Mouse (Mus musculus) forebrain, embryonic 12.5 days (tissue): ENCODE results near the gene Foxi1. TPM values are rescaled to one million over a fixed set of nuclear protein-coding genes. Genes with fewer than 3 reads are reported as not detected.

Source experiments
- ATAC-seq: fragments of 200-750 bp; cut with Nextera tagmentation; 2 replicates; pipeline ENCODE4 v1.8.0; 2017; ENCODE audit warnings: moderate TSS enrichment; ENCODE audit not compliant: low FRiP score
- H3K27ac ChIP-seq: fragments of 300-500 bp; sonication (generic); 2 replicates; pipeline ENCODE4 v1.5.1; 2016; ENCODE audit warnings: mild to moderate bottlenecking
- H3K27me3 ChIP-seq: fragments of 300-500 bp; sonication (generic); 2 replicates; pipeline ENCODE4 v1.6.1; 2016; ENCODE audit warnings: mild to moderate bottlenecking
- H3K36me3 ChIP-seq: fragments of 300-500 bp; sonication (generic); replicated peaks from 2 replicates; pipeline ENCODE4 v1.6.1; 2016; ENCODE audit warnings: mild to moderate bottlenecking
- H3K4me1 ChIP-seq: fragments of 300-500 bp; sonication (generic); 2 replicates; pipeline ENCODE4 v1.6.1; 2016
- H3K4me2 ChIP-seq: fragments of 300-500 bp; sonication (generic); 2 replicates; pipeline ENCODE4 v1.6.1; 2016; ENCODE audit warnings: mild to moderate bottlenecking, moderate library complexity
- H3K4me3 ChIP-seq: fragments of 300-500 bp; sonication (generic); replicated peaks from 2 replicates; pipeline ENCODE4 v1.5.1; 2016; ENCODE audit warnings: mild to moderate bottlenecking
- H3K9ac ChIP-seq: fragments of 300-500 bp; sonication (generic); 2 replicates; pipeline ENCODE4 v1.6.1; 2016; ENCODE audit warnings: mild to moderate bottlenecking
- H3K9me3 ChIP-seq: fragments of 300-500 bp; sonication (generic); 2 replicates; pipeline ENCODE4 v1.6.1; 2016
- WGBS: fragments of 180-500 bp; shearing (Covaris S2); methylation state at CpG from one replicate; pipeline ENCODE4 v1.1.7; 2016; 5-methylcytosine and 5-hydroxymethylcytosine counted together
- polyA plus RNA-seq: library from polyadenylated mRNA; unstranded; fragments of >200 nt; fragmentation: Nextera tagmentation; extraction: Ambion mirVana; gene quantifications from 2 replicates; pipeline ENCODE4 v1.2.1, GENCODE M21; 2016

Foxi1 gene
- polyA plus RNA-seq, 1 experiment from 2014 or later, result not detected

DNA sequence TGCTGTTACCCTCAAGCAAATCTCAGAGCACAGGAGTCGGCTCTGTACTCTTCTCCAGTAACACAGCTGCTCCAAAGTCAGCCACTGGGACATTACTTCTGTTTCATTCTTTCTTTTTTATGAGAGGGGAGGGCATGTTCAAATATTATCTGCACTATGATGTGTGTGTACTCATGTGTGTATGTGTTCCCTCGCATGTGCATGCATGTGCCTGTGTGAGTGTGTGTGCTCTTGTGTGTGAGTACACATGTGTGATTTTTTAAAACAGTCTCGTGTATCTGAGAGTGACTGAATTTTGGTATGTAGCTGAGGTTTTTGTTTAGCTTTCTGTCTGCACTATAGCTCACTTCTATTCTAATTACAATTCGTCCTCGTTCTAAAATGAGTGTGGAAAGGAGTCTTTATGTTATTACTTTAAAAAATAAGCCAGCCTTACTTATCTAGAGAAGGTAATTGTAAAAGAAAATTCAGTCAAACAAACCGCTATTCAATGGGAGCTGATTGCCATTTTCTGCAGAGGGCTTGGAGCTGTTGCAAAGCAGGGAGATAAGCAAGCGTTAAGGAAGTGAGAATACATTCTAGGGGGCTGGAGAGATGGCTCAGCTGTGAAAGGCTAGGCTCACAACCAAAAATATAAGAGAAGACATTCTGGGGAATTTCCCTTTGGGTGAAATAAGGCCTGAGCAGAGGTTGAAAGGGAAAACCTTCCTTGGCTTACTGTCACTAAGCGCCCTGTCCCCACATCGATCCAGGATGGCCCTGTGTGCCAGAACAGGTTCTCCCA lies 13.5 kb downstream of the Foxi1 start:
- WGBS, result 75% methylated on average over 9 of the region's 9 CpGs
- Histone ChIP-seq H3K9ac (no peak overlapping the region), H3K27ac (no peak overlapping the region), H3K9me3 (no peaks in the 10 kb centered on the region), H3K36me3 (no peaks in the 10 kb centered on the region), H3K27me3 (no peaks in the 10 kb centered on the region), H3K4me2 (no peak overlapping the region), H3K4me3 (no peak overlapping the region), H3K4me1 (no peaks in the 10 kb centered on the region)
- no peak for ATAC-seq

DNA sequence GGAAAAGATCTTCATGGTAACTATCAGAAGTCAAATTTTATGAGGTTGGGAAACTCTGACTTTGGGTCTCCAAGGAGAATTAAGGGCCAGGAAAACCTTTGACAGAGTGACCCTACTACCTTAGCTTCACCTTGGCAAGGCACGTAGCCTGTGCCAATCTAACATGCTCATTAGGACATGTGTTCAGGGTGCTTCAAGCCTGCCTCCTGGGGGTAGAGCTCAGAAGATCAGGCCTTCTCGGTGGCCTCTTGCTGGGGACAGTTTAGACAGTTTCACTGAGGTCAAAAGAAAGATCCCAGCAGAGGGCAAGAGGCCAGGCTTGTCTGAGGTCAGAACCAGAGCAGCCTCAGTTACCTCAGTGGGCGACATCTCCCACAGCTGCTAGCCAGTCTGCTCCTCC lies 14.2 kb downstream of the Foxi1 start:
- H3K4me2 ChIP-seq, result no peak overlapping the region
- H3K36me3 ChIP-seq, result no peaks in the 10 kb centered on the region
- H3K4me3 ChIP-seq, result no peak overlapping the region
- no peaks in the 10 kb centered on the region for H3K9me3 ChIP-seq
- H3K9ac ChIP-seq, result no peak overlapping the region
- ATAC-seq, result no peak
- WGBS, result 69% methylated on average over 3 of the region's 3 CpGs
- H3K4me1 ChIP-seq, result no peaks in the 10 kb centered on the region
- H3K27ac ChIP-seq, result no peak overlapping the region
- no peaks in the 10 kb centered on the region for H3K27me3 ChIP-seq

DNA sequence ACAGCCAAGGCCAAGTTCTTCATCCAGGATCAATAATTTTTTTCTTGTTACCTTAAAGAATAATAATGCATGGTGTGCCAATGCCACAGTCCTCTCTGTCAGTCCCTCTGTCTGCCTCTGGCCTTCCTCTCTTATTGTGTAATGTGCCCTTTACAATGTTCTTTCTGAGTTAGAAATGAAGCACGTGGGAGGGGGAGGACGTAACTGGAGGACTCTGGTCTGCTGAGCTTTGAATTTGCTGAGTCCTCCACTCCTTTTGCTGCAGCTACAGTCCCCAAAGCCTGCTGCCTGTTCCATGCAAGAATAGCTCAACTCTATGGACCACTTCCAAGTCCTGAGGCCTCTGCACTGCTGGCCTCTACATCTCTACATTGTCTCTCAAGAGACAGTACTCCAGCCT lies 23.6 kb downstream of the Foxi1 start:
- Histone ChIP-seq H3K27ac (no peak overlapping the region), H3K4me2 (no peak overlapping the region), H3K4me3 (no peak overlapping the region), H3K9ac (no peak overlapping the region), H3K36me3 (no peaks in the 10 kb centered on the region), H3K4me1 (peaks cover 9% of the 10 kb centered on the region), H3K9me3 (no peaks in the 10 kb centered on the region), H3K27me3 (no peaks in the 10 kb centered on the region)
- WGBS, result 76% methylated on average over 2 of the region's 2 CpGs
- no peak for ATAC-seq

DNA sequence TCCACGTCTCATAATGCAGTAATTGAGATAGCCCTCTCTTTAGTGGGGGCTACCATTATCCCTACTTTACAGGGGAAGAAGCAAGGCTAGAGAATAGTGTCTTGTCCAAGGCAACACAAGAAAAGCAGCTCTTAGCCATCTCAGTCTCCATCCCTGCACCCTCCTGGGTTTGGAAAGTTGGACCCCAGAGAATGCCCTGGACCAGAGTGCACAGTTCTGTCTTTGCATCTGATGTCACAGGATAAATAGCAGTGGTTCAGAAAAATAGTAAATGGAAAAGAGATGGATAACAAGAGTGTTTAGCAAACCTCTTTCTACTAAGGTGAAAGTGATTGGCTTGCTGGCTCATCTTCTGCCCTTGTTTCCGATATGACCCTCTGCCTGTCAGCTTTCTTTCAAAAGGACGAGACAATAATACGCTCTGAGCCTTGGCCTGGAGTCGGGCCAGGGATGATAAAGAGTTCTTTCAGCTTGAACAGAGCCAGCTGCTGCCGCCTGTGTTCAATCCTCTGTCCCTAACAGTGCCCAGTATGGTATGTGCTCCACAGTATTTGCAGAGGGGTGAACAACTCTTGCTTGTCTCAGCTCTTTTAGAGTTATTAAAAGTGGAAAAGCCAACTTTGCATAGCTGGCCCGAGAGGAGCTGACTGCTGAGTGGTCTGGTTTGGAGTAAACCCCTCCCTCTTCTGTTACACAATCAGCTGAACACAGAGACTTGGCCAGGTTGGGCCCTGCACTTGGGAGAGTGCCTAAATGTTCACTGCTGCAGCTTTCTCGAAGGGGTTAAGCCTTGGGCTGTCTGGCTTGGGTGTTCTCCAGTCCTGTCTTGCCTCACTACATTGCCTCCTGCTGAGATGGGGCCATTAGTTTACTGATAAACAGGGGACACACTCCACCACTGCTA lies 26.4 kb downstream of the Foxi1 start:
- H3K9ac ChIP-seq, result no peak overlapping the region
- H3K9me3 ChIP-seq, result no peaks in the 10 kb centered on the region
- H3K4me1 ChIP-seq, result peaks cover 9% of the 10 kb centered on the region
- 38% methylated on average over 8 of the region's 8 CpGs for WGBS
- no peak overlapping the region for H3K4me3 ChIP-seq
- no peak overlapping the region for H3K4me2 ChIP-seq
- H3K27ac ChIP-seq, result 0 out of 2 replicates have a peak overlapping the region, but pooled peaks have one; percentile 31
- no peak for ATAC-seq
- no peaks in the 10 kb centered on the region for H3K27me3 ChIP-seq
- no peaks in the 10 kb centered on the region for H3K36me3 ChIP-seq

DNA sequence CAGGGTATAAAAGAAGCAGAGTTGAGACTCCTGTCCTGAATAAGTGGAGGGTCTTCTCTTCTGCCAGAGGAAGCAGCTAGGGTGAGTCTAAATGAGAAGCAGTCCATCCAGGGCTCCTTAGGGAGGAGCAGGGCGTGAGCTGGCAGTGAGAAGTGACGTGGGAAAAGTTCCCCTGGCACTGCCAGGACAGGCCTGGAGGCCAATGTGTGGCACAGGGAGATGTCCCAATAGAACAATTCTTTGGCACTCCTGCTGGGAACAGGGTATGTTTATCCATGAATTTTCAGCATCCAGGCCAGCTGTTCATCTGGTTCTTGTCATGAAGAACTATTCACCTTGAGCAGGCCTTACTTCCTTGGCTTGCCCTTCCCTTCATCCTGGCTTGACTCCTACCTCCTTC lies 29.1 kb downstream of the Foxi1 start:
- Histone ChIP-seq H3K4me1 (peaks cover 9% of the 10 kb centered on the region), H3K4me2 (no peak overlapping the region), H3K36me3 (no peaks in the 10 kb centered on the region), H3K27me3 (no peaks in the 10 kb centered on the region), H3K4me3 (no peak overlapping the region), H3K9me3 (no peaks in the 10 kb centered on the region), H3K9ac (no peak overlapping the region), H3K27ac (no peak overlapping the region)
- 77% methylated on average over 2 of the region's 2 CpGs for WGBS
- no peak for ATAC-seq

DNA sequence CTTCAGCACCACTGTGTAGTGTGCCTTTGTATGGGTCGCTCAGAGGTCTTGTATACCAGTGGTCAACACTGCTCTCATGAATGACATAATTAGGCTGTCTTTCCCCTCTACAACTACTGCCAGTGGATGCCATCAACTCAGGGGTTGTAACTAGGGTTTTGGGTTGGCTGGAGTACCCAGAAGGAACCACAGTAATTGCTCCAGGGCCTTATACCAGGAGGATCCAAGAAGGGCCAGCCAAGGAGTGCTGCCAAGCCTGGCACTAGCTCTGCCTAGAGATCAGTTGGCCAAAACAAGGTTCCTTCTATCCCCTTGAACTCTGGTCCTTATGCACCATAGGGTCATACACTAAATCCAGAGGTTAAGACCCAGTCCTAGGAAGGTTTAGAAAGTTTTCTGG lies 31.5 kb downstream of the Foxi1 start:
- H3K4me2 ChIP-seq, result no peak overlapping the region
- 81% methylated on average over 1 of the region's 1 CpGs for WGBS
- no peaks in the 10 kb centered on the region for H3K27me3 ChIP-seq
- H3K9me3 ChIP-seq, result no peaks in the 10 kb centered on the region
- no peak overlapping the region for H3K4me3 ChIP-seq
- H3K4me1 ChIP-seq, result peaks cover 3% of the 10 kb centered on the region; the same call in 1 of the 2 replicates
- no peak overlapping the region for H3K27ac ChIP-seq
- no peak overlapping the region for H3K9ac ChIP-seq
- H3K36me3 ChIP-seq, result no peaks in the 10 kb centered on the region
- ATAC-seq, result no peak

DNA sequence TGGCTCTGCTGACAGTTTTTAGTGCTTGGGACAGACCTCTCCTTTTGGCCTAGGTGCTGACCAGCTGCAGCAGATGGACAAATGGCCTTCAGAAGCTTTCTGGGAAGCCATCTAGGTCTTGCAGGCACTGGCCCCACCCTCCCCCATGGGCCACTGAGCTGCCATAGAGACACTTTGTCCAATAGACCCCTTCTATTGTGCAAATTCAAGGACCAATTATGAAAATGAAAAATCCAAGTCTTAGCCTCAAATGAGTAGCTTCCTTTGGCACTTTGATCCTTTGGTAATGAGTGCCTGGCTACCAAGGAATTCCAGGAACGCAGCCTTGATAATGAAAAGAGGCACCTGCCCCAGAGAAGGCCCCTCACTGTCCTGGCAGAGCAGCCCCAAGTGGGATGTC lies 36.7 kb downstream of the Foxi1 start:
- ATAC-seq, result no peak

DNA sequence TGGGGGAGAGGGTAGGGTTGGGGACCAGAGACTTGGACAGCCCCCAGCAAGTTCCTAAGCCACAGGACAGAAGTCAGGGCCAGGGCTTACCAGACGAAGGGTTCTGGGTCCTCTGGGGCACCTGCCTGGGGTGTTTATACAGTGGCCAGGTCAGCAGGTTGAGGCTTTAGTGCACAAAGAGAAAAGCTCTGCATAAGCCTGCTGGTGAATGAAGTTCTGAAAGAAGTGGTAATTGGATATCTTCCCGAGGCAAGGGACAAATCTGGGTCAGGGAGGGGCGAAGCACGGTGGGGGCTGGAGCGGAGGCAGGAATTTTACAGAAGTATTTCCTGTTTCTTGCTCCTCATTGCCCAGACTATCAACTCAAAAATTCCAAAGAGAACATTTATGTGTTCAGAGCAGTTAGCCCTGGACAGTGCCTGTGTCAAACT lies 38.4 kb downstream of the Foxi1 start:
- WGBS, result 15% methylated on average over 5 of the region's 5 CpGs

More for the DNA sequence above, 36.7 kb downstream of the Foxi1 start:
- 0 out of 2 replicates have a peak, but pooled peaks cover 4% of the 10 kb centered on the region for H3K4me1 ChIP-seq
- H3K9ac ChIP-seq, result no peak overlapping the region
- H3K4me2 ChIP-seq, result no peak overlapping the region
- H3K27ac ChIP-seq, result no peak overlapping the region
- no peaks in the 10 kb centered on the region for H3K27me3 ChIP-seq
- WGBS, result 72% methylated on average over 1 of the region's 1 CpGs
- H3K4me3 ChIP-seq, result no peak overlapping the region
- H3K36me3 ChIP-seq, result no peaks in the 10 kb centered on the region
- H3K9me3 ChIP-seq, result no peaks in the 10 kb centered on the region

DNA sequence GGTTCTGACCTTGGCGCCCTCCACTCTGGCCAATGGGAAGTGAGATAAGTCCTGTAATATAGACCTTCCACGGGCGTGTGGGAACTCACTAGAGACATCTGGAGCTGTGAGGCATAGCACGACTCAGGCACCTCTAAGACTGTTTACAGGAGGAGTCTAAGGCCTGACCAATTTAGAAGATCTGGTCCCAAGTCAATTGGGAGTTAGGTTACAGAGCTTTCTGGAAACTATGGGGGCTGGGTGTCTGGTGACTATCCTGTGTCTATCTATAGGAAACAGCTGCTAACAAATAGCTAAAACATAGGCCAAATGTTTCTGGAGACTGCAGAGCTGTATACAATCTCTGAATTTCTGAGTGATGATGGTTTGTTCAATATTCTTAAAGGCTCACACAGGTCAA lies 41.5 kb downstream of the Foxi1 start:
- 84% methylated on average over 4 of the region's 4 CpGs for WGBS
- H3K36me3 ChIP-seq, result no peaks in the 10 kb centered on the region
- H3K4me2 ChIP-seq, result no peak overlapping the region
- H3K9ac ChIP-seq, result no peak overlapping the region
- H3K9me3 ChIP-seq, result 0 out of 2 replicates have a peak, but pooled peaks cover 7% of the 10 kb centered on the region
- ATAC-seq, result no peak
- no peaks in the 10 kb centered on the region for H3K27me3 ChIP-seq
- no peak overlapping the region for H3K4me3 ChIP-seq
- no peak overlapping the region for H3K27ac ChIP-seq
- 0 out of 2 replicates have a peak, but pooled peaks cover 4% of the 10 kb centered on the region for H3K4me1 ChIP-seq

More for the DNA sequence above, 38.4 kb downstream of the Foxi1 start:
- Histone ChIP-seq H3K9me3 (no peaks in the 10 kb centered on the region), H3K36me3 (no peaks in the 10 kb centered on the region), H3K27ac (no peak overlapping the region), H3K4me2 (no peak overlapping the region), H3K4me1 (0 out of 2 replicates have a peak, but pooled peaks cover 4% of the 10 kb centered on the region), H3K9ac (no peak overlapping the region), H3K4me3 (no peak overlapping the region), H3K27me3 (no peaks in the 10 kb centered on the region)
- ATAC-seq, result no peak

DNA sequence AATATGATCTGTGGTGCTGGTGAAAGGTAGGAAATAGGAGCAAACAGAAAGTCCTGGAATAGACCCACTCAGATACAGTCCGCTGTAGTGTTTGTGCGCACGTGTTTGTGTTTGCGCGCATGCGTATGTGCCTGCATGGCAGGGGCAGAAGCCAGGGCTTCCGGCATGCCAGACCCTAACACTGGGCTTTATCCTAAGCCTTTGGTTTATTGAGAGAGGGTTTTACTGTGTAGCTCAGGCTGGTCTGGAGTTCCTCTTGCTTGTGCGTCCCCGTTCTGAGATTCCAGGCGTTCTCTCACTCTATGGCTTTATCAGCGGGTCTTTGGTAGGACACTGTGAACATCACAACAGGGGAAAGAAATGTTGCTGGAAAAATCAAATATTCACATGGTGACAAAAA lies 42.6 kb downstream of the Foxi1 start:
- WGBS, result 95% methylated on average over 11 of the region's 11 CpGs
- no peak overlapping the region for H3K4me2 ChIP-seq
- no peak overlapping the region for H3K27ac ChIP-seq
- no peak overlapping the region for H3K4me3 ChIP-seq
- no peak for ATAC-seq
- no peaks in the 10 kb centered on the region for H3K27me3 ChIP-seq
- no peak overlapping the region for H3K9ac ChIP-seq
- H3K36me3 ChIP-seq, result no peaks in the 10 kb centered on the region
- H3K9me3 ChIP-seq, result 0 out of 2 replicates have a peak, but pooled peaks cover 8% of the 10 kb centered on the region
- H3K4me1 ChIP-seq, result 0 out of 2 replicates have a peak, but pooled peaks cover 4% of the 10 kb centered on the region

DNA sequence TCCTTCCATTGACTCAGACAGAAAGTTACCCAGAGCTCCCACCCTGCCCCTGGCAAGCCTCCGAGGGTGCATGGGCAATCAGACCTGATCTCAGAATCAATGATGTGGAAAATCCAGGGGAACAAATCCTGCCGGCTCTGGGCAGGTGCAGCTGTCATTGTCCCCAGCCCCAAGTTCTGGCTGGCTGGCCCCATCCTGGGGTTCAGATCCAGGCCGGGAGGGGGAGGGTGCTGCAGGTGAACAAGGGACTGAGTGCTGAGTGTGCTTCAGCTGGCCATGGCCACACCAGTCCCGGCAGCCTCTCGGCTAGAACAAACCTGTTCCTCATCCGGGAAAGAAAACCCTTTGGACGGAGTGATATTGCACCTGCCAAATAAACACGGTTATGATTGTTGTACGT lies 49.0 kb downstream of the Foxi1 start:
- 74% methylated on average over 9 of the region's 9 CpGs for WGBS
- no peak for ATAC-seq
- no peak overlapping the region for H3K4me2 ChIP-seq
- no peaks in the 10 kb centered on the region for H3K27me3 ChIP-seq
- no peak overlapping the region for H3K27ac ChIP-seq
- H3K4me3 ChIP-seq, result no peak overlapping the region
- H3K9me3 ChIP-seq, result 0 out of 2 replicates have a peak, but pooled peaks cover 8% of the 10 kb centered on the region
- H3K36me3 ChIP-seq, result no peaks in the 10 kb centered on the region
- H3K4me1 ChIP-seq, result no peaks in the 10 kb centered on the region
- no peak overlapping the region for H3K9ac ChIP-seq

DNA sequence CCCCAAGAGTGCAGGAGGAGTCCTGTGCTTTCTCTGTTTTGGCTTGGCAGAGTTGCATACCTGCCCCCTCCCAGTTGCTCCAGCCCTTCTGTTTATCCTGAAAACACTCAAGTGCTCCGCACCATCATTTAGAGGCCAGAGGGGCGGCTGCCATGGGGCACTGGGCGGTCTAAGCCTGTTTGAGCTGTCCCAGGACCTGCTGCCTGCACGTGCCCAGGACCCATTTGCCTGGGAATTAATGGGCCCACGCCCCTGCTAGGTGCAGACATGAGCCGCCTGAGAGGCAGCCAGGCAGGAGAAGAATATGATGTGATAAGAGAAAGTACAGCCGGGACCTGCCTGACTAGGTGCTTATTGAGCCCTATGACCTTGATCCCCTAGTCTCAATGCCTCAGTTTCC lies 52.7 kb downstream of the Foxi1 start:
- Histone ChIP-seq H3K9me3 (no peaks in the 10 kb centered on the region), H3K9ac (no peak overlapping the region), H3K27me3 (no peaks in the 10 kb centered on the region), H3K36me3 (no peaks in the 10 kb centered on the region), H3K4me1 (no peaks in the 10 kb centered on the region), H3K4me3 (no peak overlapping the region), H3K4me2 (no peak overlapping the region), H3K27ac (no peak overlapping the region)
- ATAC-seq, result no peak
- WGBS, result 86% methylated on average over 7 of the region's 7 CpGs
